Mouse (Mus musculus): ENCODE data around the gene Myo10. TPM values are rescaled to one million over a fixed set of nuclear protein-coding genes. Genes with fewer than 3 reads are reported as not detected.

The Myo10 gene
- polyA plus RNA-seq, 1 experiment from 2014 or later: 30.4 TPM

- Histone ChIP-seq H3K36me3 (ENCODE audit: control insufficient read depth, insufficient read depth, low read length) (no peaks in the 10 kb centered on the region), H3K4me3 (replicated peaks; ENCODE audit: low read length) (no peak overlapping the region), H3K9me3 (replicated peaks; ENCODE audit: control insufficient read depth, low read length) (no peaks in the 10 kb centered on the region), H3K4me1 (ENCODE audit: control insufficient read depth, insufficient read depth, low read length) (no peaks in the 10 kb centered on the region), H3K27ac (ENCODE audit: low read length) (no peak overlapping the region), H3K27me3 (ENCODE audit: control insufficient read depth, insufficient read depth, low read length) (no peaks in the 10 kb centered on the region), H3K9ac (ENCODE audit: low read length) (no peak overlapping the region), H3K4me2 (ENCODE audit: low read depth, low read length) (no peak overlapping the region)
- WGBS: 56% methylated on average over 2 of the region's 2 CpGs
- no peak for ATAC-seq (ENCODE audit: insufficient read depth, low FRiP score)
These were observed 208.1 kb downstream of the Myo10 start for GRCm38 (mm10) chr15:25830426-25830825.

GRCm38 (mm10) chr15:25834282-25834681 is 212.0 kb downstream of the Myo10 start:
- Histone ChIP-seq H3K4me3 (replicated peaks; ENCODE audit: low read length) (no peak overlapping the region), H3K9me3 (replicated peaks; ENCODE audit: control insufficient read depth, low read length) (no peaks in the 10 kb centered on the region), H3K9ac (ENCODE audit: low read length) (no peak overlapping the region), H3K4me2 (ENCODE audit: low read depth, low read length) (no peak overlapping the region), H3K36me3 (ENCODE audit: control insufficient read depth, insufficient read depth, low read length) (no peaks in the 10 kb centered on the region), H3K27me3 (ENCODE audit: control insufficient read depth, insufficient read depth, low read length) (no peaks in the 10 kb centered on the region), H3K4me1 (ENCODE audit: control insufficient read depth, insufficient read depth, low read length) (no peaks in the 10 kb centered on the region), H3K27ac (ENCODE audit: low read length) (no peak overlapping the region)
- 89% methylated on average over 2 of the region's 2 CpGs for WGBS
- no peak for ATAC-seq (ENCODE audit: insufficient read depth, low FRiP score)

- WGBS: 81% methylated on average over 17 of the region's 17 CpGs
- Histone ChIP-seq H3K4me1 (ENCODE audit: control insufficient read depth, insufficient read depth, low read length) (no peaks in the 10 kb centered on the region), H3K27ac (ENCODE audit: low read length) (no peak overlapping the region), H3K27me3 (ENCODE audit: control insufficient read depth, insufficient read depth, low read length) (no peaks in the 10 kb centered on the region), H3K4me3 (replicated peaks; ENCODE audit: low read length) (no peak overlapping the region), H3K9me3 (replicated peaks; ENCODE audit: control insufficient read depth, low read length) (no peaks in the 10 kb centered on the region), H3K9ac (ENCODE audit: low read length) (no peak overlapping the region), H3K4me2 (ENCODE audit: low read depth, low read length) (no peak overlapping the region), H3K36me3 (ENCODE audit: control insufficient read depth, insufficient read depth, low read length) (no peaks in the 10 kb centered on the region)
- no peak for ATAC-seq (ENCODE audit: insufficient read depth, low FRiP score)
These were observed 212.8 kb downstream of the Myo10 start for GRCm38 (mm10) chr15:25834920-25835674.

GRCm38 (mm10) chr15:25842462-25843085 is 220.2 kb downstream of the Myo10 start:
- 14% methylated on average over 16 of the region's 16 CpGs for WGBS
- no peak overlapping the region for H3K27ac ChIP-seq (ENCODE audit: low read length)

GRCm38 (mm10) chr15:25843086-25843991 is 221.0 kb downstream of the Myo10 start, which contains the start of gene Retreg1:
Retreg1 (plus strand) TSS chr15:25843180.
- Histone ChIP-seq H3K4me3 (replicated peaks; ENCODE audit: low read length) (peak within 1 kb of the TSS; percentile 78), H3K4me2 (ENCODE audit: low read depth, low read length) (peak within 1 kb of the TSS; percentile 84), H3K27ac (ENCODE audit: low read length) (peak within 1 kb of the TSS; percentile 49; the same call in 1 of the 2 replicates), H3K36me3 (ENCODE audit: control insufficient read depth, insufficient read depth, low read length) (no peaks in the 10 kb centered on the region), H3K9ac (ENCODE audit: low read length) (peak within 1 kb of the TSS; percentile 83), H3K9me3 (replicated peaks; ENCODE audit: control insufficient read depth, low read length) (no peaks in the 10 kb centered on the region), H3K4me1 (ENCODE audit: control insufficient read depth, insufficient read depth, low read length) (peaks cover 9% of the 10 kb centered on the region; the same call in 1 of the 2 replicates), H3K27me3 (ENCODE audit: control insufficient read depth, insufficient read depth, low read length) (peaks cover 15% of the 10 kb centered on the region; the same call in 1 of the 2 replicates)
- ATAC-seq (ENCODE audit: insufficient read depth, low FRiP score): peak; percentile 97
- WGBS: under 1% methylated on average over 65 of the region's 72 CpGs

More at GRCm38 (mm10) chr15:25842462-25843085, 220.2 kb downstream of the Myo10 start:
- no peak for ATAC-seq (ENCODE audit: insufficient read depth, low FRiP score)
- H3K27me3 ChIP-seq (ENCODE audit: control insufficient read depth, insufficient read depth, low read length): peaks cover 15% of the 10 kb centered on the region; the same call in 1 of the 2 replicates
- no peaks in the 10 kb centered on the region for H3K36me3 ChIP-seq (ENCODE audit: control insufficient read depth, insufficient read depth, low read length)
- peak overlapping the region; percentile 78 for H3K4me3 ChIP-seq (replicated peaks; ENCODE audit: low read length)
- H3K9ac ChIP-seq (ENCODE audit: low read length): peak overlapping the region; percentile 83
- no peaks in the 10 kb centered on the region for H3K9me3 ChIP-seq (replicated peaks; ENCODE audit: control insufficient read depth, low read length)
- H3K4me1 ChIP-seq (ENCODE audit: control insufficient read depth, insufficient read depth, low read length): peaks cover 9% of the 10 kb centered on the region; the same call in 1 of the 2 replicates
- H3K4me2 ChIP-seq (ENCODE audit: low read depth, low read length): peak overlapping the region; percentile 84

- WGBS: 20% methylated on average over 11 of the region's 11 CpGs
- Histone ChIP-seq H3K27ac (ENCODE audit: low read length) (no peak overlapping the region), H3K36me3 (ENCODE audit: control insufficient read depth, insufficient read depth, low read length) (no peaks in the 10 kb centered on the region), H3K27me3 (ENCODE audit: control insufficient read depth, insufficient read depth, low read length) (peaks cover 15% of the 10 kb centered on the region; the same call in 1 of the 2 replicates), H3K4me2 (ENCODE audit: low read depth, low read length) (peak overlapping the region; percentile 84), H3K4me1 (ENCODE audit: control insufficient read depth, insufficient read depth, low read length) (peaks cover 9% of the 10 kb centered on the region; the same call in 1 of the 2 replicates), H3K4me3 (replicated peaks; ENCODE audit: low read length) (peak overlapping the region; percentile 78), H3K9ac (ENCODE audit: low read length) (peak overlapping the region; percentile 83; the same call in 1 of the 2 replicates), H3K9me3 (replicated peaks; ENCODE audit: control insufficient read depth, low read length) (no peaks in the 10 kb centered on the region)
- ATAC-seq (ENCODE audit: insufficient read depth, low FRiP score): no peak
These were observed 221.8 kb downstream of the Myo10 start for GRCm38 (mm10) chr15:25844013-25844570.

- Histone ChIP-seq H3K4me3 (replicated peaks; ENCODE audit: low read length) (no peak overlapping the region), H3K9ac (ENCODE audit: low read length) (no peak overlapping the region), H3K27ac (ENCODE audit: low read length) (no peak overlapping the region), H3K9me3 (replicated peaks; ENCODE audit: control insufficient read depth, low read length) (no peaks in the 10 kb centered on the region), H3K36me3 (ENCODE audit: control insufficient read depth, insufficient read depth, low read length) (no peaks in the 10 kb centered on the region), H3K27me3 (ENCODE audit: control insufficient read depth, insufficient read depth, low read length) (peaks cover 15% of the 10 kb centered on the region; the same call in 1 of the 2 replicates), H3K4me2 (ENCODE audit: low read depth, low read length) (peak overlapping the region; percentile 84; the same call in 1 of the 2 replicates), H3K4me1 (ENCODE audit: control insufficient read depth, insufficient read depth, low read length) (peaks cover 9% of the 10 kb centered on the region; the same call in 1 of the 2 replicates)
- WGBS: 58% methylated on average over 4 of the region's 4 CpGs
- ATAC-seq (ENCODE audit: insufficient read depth, low FRiP score): no peak
These were observed 222.4 kb downstream of the Myo10 start for GRCm38 (mm10) chr15:25844771-25845170.

GRCm38 (mm10) chr15:25847576-25848168 is 225.3 kb downstream of the Myo10 start:
- H3K9ac ChIP-seq (ENCODE audit: low read length): no peak overlapping the region
- H3K4me3 ChIP-seq (replicated peaks; ENCODE audit: low read length): no peak overlapping the region
- no peak for ATAC-seq (ENCODE audit: insufficient read depth, low FRiP score)
- H3K27me3 ChIP-seq (ENCODE audit: control insufficient read depth, insufficient read depth, low read length): peaks cover 7% of the 10 kb centered on the region; the same call in 1 of the 2 replicates
- H3K36me3 ChIP-seq (ENCODE audit: control insufficient read depth, insufficient read depth, low read length): no peaks in the 10 kb centered on the region
- 95% methylated on average over 1 of the region's 1 CpGs for WGBS
- H3K9me3 ChIP-seq (replicated peaks; ENCODE audit: control insufficient read depth, low read length): no peaks in the 10 kb centered on the region
- H3K4me2 ChIP-seq (ENCODE audit: low read depth, low read length): no peak overlapping the region
- no peak overlapping the region for H3K27ac ChIP-seq (ENCODE audit: low read length)
- H3K4me1 ChIP-seq (ENCODE audit: control insufficient read depth, insufficient read depth, low read length): 0 out of 2 replicates have a peak, but pooled peaks cover 7% of the 10 kb centered on the region
